Mouse (Mus musculus): Measurements from ENCODE around the gene Slc34a3. TPM values are rescaled to one million over a fixed set of nuclear protein-coding genes. Genes with fewer than 3 reads are reported as not detected.

The Slc34a3 gene
- polyA plus RNA-seq, 1 experiment from 2014 or later = 0.14 TPM

DNA sequence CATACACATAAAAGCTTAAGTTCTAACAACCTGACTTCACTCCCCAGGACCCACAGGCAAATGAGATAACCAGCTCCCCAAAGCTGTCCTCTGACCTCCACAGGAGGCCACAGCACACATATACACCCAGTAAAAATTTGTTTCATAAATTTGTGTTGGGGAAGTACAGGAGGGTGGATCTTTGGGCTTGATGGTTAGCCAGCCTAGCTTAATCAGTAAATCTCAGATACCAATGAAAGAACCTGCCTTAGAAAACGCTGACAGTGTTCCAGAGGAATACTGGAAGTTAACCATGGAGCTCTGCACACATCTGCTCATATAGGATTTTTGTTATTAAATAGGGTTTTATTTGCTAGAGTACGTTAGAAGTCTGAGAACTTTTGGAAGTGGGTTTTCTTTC lies 16.5 kb downstream of the Slc34a3 start:
- H3K4me3 ChIP-seq (ENCODE audit: low read depth, low read length) = no peak overlapping the region
- H3K27ac ChIP-seq (ENCODE audit: low read length) = no peak overlapping the region
- whole genome bisulfite sequencing = 62% methylated on average over 2 of the region's 2 CpGs
- no peaks in the 10 kb centered on the region for H3K4me1 ChIP-seq (ENCODE audit: control insufficient read depth, insufficient read depth, low read length)
- H3K9ac ChIP-seq (replicated peaks; ENCODE audit: low read depth, low read length) = no peak overlapping the region
- peaks cover 6% of the 10 kb centered on the region for H3K36me3 ChIP-seq (ENCODE audit: control insufficient read depth, insufficient read depth, low read length)
- no peaks in the 10 kb centered on the region for H3K27me3 ChIP-seq (ENCODE audit: control insufficient read depth, insufficient read depth, low read length)
- H3K4me2 ChIP-seq (replicated peaks; ENCODE audit: low read depth, low read length) = no peak overlapping the region
- no peaks in the 10 kb centered on the region for H3K9me3 ChIP-seq (ENCODE audit: control insufficient read depth, low read depth, low read length)
- ATAC-seq (ENCODE audit: insufficient number of reproducible peaks, insufficient read depth, low FRiP score, low read depth) = no peak

DNA sequence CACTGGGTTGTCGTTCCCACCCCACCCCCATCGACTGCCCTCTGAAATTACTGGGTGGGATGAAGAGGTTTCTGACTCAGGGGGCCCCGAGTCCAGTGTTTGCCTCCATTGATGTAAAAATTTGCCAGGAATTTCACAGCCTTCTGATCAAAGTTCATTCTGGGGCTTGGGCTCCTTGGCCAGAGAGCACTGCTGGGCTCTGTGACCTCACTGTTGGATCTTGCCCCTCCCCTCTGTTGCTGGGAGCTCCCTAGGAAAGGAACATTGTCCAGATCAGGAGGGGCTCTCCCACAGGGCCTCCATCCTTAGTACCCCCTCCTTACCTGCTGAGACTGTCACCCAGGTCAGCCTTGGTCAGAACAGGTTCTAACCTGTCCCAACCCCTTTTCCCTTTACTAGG lies 19.7 kb downstream of the Slc34a3 start, which contains the start of gene Stpg3:
TSS of gene Stpg3 (minus strand) at position 194 of the 400 bp plus-strand sequence.
- H3K4me3 ChIP-seq (ENCODE audit: low read depth, low read length) = no peak within 1 kb of the TSS
- 69% methylated on average over 3 of the region's 3 CpGs for whole genome bisulfite sequencing
- H3K9ac ChIP-seq (replicated peaks; ENCODE audit: low read depth, low read length) = no peak within 1 kb of the TSS

DNA sequence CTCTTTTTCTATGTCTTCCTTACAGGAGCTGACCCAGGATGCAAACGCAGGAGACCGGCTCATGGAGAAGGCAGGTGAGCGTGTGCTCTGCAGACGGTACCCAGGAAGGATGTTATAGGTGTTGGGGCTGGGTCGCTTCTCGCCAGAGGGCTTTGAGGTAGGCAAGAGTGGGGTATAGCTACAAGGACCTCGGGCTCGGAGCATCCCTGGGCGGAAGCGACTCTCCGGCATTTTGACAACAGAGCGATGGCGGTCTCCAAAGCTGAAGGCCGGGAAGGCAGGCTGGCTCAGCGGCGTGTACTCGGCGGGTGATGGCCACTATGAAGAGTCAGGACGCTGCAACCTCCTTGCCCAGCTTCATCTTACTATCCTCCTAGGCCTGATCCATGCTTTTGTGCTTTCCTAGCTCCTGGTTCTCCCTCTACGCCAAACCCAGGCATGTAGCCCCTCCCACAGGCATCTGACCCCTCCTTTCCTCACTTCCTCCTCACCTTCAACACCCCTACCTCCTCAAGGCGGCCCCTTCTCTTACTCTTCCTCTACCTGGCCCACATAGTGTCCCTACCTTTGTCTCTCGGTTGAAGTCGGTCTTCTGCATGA lies 20.8 kb downstream of the Slc34a3 start:
- H3K4me1 ChIP-seq (ENCODE audit: control insufficient read depth, insufficient read depth, low read length) = peaks cover 13% of the 10 kb centered on the region
- H3K4me2 ChIP-seq (replicated peaks; ENCODE audit: low read depth, low read length) = no peak overlapping the region
- no peaks in the 10 kb centered on the region for H3K27me3 ChIP-seq (ENCODE audit: control insufficient read depth, insufficient read depth, low read length)
- H3K4me3 ChIP-seq (ENCODE audit: low read depth, low read length) = no peak overlapping the region
- H3K9me3 ChIP-seq (ENCODE audit: control insufficient read depth, low read depth, low read length) = no peaks in the 10 kb centered on the region
- ATAC-seq (ENCODE audit: insufficient number of reproducible peaks, insufficient read depth, low FRiP score, low read depth) = no peak
- H3K9ac ChIP-seq (replicated peaks; ENCODE audit: low read depth, low read length) = no peak overlapping the region
- WGBS = 61% methylated on average over 23 of the region's 23 CpGs
- peaks cover 5% of the 10 kb centered on the region for H3K36me3 ChIP-seq (ENCODE audit: control insufficient read depth, insufficient read depth, low read length)
- H3K27ac ChIP-seq (ENCODE audit: low read length) = no peak overlapping the region

More for the DNA sequence above, 19.7 kb downstream of the Slc34a3 start, which contains the start of gene Stpg3:
- H3K4me2 ChIP-seq (replicated peaks; ENCODE audit: low read depth, low read length) = no peak within 1 kb of the TSS
- no peaks in the 10 kb centered on the region for H3K27me3 ChIP-seq (ENCODE audit: control insufficient read depth, insufficient read depth, low read length)
- peaks cover 13% of the 10 kb centered on the region for H3K4me1 ChIP-seq (ENCODE audit: control insufficient read depth, insufficient read depth, low read length)
- no peak within 1 kb of the TSS for H3K27ac ChIP-seq (ENCODE audit: low read length)
- H3K36me3 ChIP-seq (ENCODE audit: control insufficient read depth, insufficient read depth, low read length) = no peaks in the 10 kb centered on the region; the same call in 1 of the 2 replicates
- ATAC-seq (ENCODE audit: insufficient number of reproducible peaks, insufficient read depth, low FRiP score, low read depth) = no peak
- no peaks in the 10 kb centered on the region for H3K9me3 ChIP-seq (ENCODE audit: control insufficient read depth, low read depth, low read length)

DNA sequence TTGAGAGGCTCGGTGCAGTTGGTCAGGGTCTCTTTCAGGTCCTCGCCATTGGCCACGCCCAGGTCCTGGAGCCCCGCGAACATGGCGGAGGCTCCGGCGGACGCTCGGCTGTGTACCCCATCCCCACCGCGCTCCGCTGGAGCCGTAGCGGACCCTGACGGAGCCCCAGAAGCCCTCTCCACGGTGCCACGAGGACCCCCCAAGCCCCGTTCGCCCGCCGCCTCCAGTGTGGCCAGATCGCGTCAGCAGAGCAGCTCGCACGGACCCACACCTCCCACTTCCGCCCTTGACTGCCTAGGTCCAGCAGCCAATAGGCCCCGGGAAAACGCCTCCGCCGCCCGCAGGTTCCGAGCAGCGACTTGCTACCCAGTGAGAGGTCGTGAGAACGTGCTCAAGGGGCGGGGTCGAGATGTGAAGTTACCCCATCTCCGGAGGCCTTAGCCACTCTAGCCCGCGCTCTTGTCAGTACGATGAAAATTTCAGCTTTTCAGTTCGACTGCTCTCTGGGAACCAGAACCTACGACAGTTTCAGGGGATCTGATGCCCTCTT lies 23.0 kb downstream of the Slc34a3 start, which contains the start of gene Nelfb:
TSS of gene Nelfb (minus strand) at position 369 of the 550 bp plus-strand sequence.
- peaks cover 13% of the 10 kb centered on the region for H3K4me1 ChIP-seq (ENCODE audit: control insufficient read depth, insufficient read depth, low read length)
- H3K36me3 ChIP-seq (ENCODE audit: control insufficient read depth, insufficient read depth, low read length) = peaks cover 22% of the 10 kb centered on the region
- H3K4me3 ChIP-seq (ENCODE audit: low read depth, low read length) = peak within 1 kb of the TSS; percentile 68
- H3K4me2 ChIP-seq (replicated peaks; ENCODE audit: low read depth, low read length) = peak within 1 kb of the TSS; percentile 82
- H3K27ac ChIP-seq (ENCODE audit: low read length) = peak within 1 kb of the TSS; percentile 80
- ATAC-seq (ENCODE audit: insufficient number of reproducible peaks, insufficient read depth, low FRiP score, low read depth) = peak; percentile 92
- under 1% methylated on average over 44 of the region's 44 CpGs for WGBS
- no peaks in the 10 kb centered on the region for H3K27me3 ChIP-seq (ENCODE audit: control insufficient read depth, insufficient read depth, low read length)
- H3K9ac ChIP-seq (replicated peaks; ENCODE audit: low read depth, low read length) = peak within 1 kb of the TSS; percentile 67
- H3K9me3 ChIP-seq (ENCODE audit: control insufficient read depth, low read depth, low read length) = no peaks in the 10 kb centered on the region

DNA sequence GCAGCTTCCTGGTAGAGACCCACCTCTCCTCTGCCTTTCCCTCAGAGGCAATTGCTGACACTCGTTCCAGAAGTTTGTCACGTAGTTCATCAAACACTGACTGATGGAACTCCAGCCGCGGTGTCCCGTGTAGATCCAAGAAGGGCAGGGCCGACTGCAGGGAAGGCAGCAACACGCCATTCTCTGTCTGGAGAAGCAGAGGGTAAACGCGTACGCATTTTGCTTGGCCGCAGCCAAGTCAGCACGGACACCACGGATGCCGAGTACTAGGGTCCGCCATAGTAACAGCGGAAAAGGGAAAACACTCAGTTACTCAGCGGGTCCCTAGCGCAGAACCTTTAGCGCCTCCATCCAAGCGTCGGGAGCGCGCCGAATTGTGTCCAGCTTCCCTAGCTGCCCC lies 23.5 kb downstream of the Slc34a3 start:
- ATAC-seq (ENCODE audit: insufficient number of reproducible peaks, insufficient read depth, low FRiP score, low read depth) = no peak; the same call in 1 of the 2 replicates
- WGBS = under 1% methylated on average over 24 of the region's 24 CpGs
- peak overlapping the region; percentile 82 for H3K4me2 ChIP-seq (replicated peaks; ENCODE audit: low read depth, low read length)

DNA sequence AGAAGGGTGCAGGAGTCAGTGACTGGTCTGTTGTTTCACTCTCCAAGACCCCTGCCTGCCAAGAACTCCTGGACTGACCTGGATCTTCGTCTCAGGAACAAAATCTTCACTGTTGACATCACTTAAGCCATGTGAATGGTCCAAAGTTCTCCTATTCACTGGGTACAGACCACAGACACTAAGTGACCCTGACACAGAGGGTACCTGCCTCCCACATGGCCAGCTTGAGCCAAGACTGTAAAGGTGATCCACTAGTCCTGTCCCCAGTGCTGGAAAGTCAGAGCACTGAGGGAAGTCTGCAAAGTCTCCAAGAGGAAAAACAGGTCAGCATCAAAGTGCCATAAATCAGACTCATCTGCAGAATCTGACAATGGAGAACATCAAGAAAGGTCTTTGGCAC lies 26.6 kb downstream of the Slc34a3 start:
- ATAC-seq (ENCODE audit: insufficient number of reproducible peaks, insufficient read depth, low FRiP score, low read depth) = no peak
- H3K36me3 ChIP-seq (ENCODE audit: control insufficient read depth, insufficient read depth, low read length) = peaks cover 57% of the 10 kb centered on the region

More for the DNA sequence above, 23.5 kb downstream of the Slc34a3 start:
- no peaks in the 10 kb centered on the region for H3K27me3 ChIP-seq (ENCODE audit: control insufficient read depth, insufficient read depth, low read length)
- H3K9ac ChIP-seq (replicated peaks; ENCODE audit: low read depth, low read length) = peak overlapping the region; percentile 67
- H3K27ac ChIP-seq (ENCODE audit: low read length) = peak overlapping the region; percentile 80; the same call in 1 of the 2 replicates
- H3K36me3 ChIP-seq (ENCODE audit: control insufficient read depth, insufficient read depth, low read length) = peaks cover 27% of the 10 kb centered on the region
- peaks cover 13% of the 10 kb centered on the region for H3K4me1 ChIP-seq (ENCODE audit: control insufficient read depth, insufficient read depth, low read length)
- peak overlapping the region; percentile 68 for H3K4me3 ChIP-seq (ENCODE audit: low read depth, low read length)
- H3K9me3 ChIP-seq (ENCODE audit: control insufficient read depth, low read depth, low read length) = no peaks in the 10 kb centered on the region

DNA sequence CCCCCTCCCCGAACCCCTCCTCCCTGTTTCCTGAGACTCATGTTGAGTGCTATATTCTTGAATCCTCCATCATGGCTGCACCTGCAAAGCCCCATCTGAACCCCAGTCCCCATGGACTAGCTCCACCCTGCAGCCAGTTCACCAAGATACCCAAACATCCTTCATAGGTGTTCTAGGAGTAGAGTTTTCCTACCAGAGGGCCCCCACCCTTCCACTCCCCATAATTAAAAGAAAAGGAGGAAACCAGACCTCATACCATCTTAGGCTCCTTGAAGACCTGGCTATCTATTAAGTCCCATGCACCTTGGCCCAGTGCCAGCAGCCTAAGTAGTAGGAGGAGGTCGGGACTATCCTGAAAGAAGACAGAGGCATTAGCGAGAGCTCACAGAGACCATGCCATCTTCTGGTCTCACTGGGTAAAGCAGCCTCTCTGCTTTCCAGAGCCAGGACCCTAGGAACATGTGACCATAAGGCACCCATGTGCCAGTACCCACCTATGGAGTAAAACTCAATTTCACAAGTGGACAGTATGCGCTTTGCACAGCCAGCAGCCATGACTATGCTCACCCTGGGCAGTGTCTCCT lies 30.4 kb downstream of the Slc34a3 start:
- H3K27me3 ChIP-seq (ENCODE audit: control insufficient read depth, insufficient read depth, low read length) = no peaks in the 10 kb centered on the region
- no peaks in the 10 kb centered on the region for H3K9me3 ChIP-seq (ENCODE audit: control insufficient read depth, low read depth, low read length)
- peaks cover 84% of the 10 kb centered on the region for H3K36me3 ChIP-seq (ENCODE audit: control insufficient read depth, insufficient read depth, low read length)
- WGBS = 61% methylated on average over 4 of the region's 4 CpGs
- ATAC-seq (ENCODE audit: insufficient number of reproducible peaks, insufficient read depth, low FRiP score, low read depth) = no peak
- H3K4me3 ChIP-seq (ENCODE audit: low read depth, low read length) = no peak overlapping the region
- no peak overlapping the region for H3K4me2 ChIP-seq (replicated peaks; ENCODE audit: low read depth, low read length)
- no peak overlapping the region for H3K27ac ChIP-seq (ENCODE audit: low read length)
- H3K4me1 ChIP-seq (ENCODE audit: control insufficient read depth, insufficient read depth, low read length) = no peaks in the 10 kb centered on the region
- no peak overlapping the region for H3K9ac ChIP-seq (replicated peaks; ENCODE audit: low read depth, low read length)

More for the DNA sequence above, 26.6 kb downstream of the Slc34a3 start:
- WGBS = 88% methylated on average over 1 of the region's 1 CpGs
- H3K4me3 ChIP-seq (ENCODE audit: low read depth, low read length) = no peak overlapping the region
- H3K27me3 ChIP-seq (ENCODE audit: control insufficient read depth, insufficient read depth, low read length) = no peaks in the 10 kb centered on the region
- H3K27ac ChIP-seq (ENCODE audit: low read length) = no peak overlapping the region
- no peak overlapping the region for H3K4me2 ChIP-seq (replicated peaks; ENCODE audit: low read depth, low read length)
- H3K4me1 ChIP-seq (ENCODE audit: control insufficient read depth, insufficient read depth, low read length) = peaks cover 13% of the 10 kb centered on the region
- H3K9ac ChIP-seq (replicated peaks; ENCODE audit: low read depth, low read length) = no peak overlapping the region
- H3K9me3 ChIP-seq (ENCODE audit: control insufficient read depth, low read depth, low read length) = no peaks in the 10 kb centered on the region

DNA sequence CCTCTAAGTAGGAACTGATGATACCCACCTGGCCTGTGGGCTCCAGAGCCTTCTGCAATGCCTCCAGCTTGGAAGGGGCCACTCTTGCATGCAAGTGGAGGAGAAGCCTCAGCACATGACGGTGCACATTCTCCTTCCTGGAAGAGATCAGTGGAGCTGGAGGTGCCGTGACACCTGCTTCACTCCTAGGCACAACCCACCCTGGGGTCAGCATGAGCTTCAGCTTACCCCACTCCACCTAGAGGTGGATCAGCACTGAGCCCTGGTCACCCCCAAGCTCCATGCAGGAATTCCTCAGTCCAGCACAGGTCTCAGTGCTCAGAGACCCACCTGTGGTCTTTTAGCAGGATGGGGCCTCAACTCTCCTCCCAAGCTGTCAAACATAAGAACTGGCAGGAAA lies 33.5 kb downstream of the Slc34a3 start:
- Histone ChIP-seq H3K9ac (replicated peaks; ENCODE audit: low read depth, low read length) (no peak overlapping the region), H3K36me3 (ENCODE audit: control insufficient read depth, insufficient read depth, low read length) (peaks cover 61% of the 10 kb centered on the region)
- ATAC-seq (ENCODE audit: insufficient number of reproducible peaks, insufficient read depth, low FRiP score, low read depth) = no peak

More for the DNA sequence above, 33.5 kb downstream of the Slc34a3 start:
- WGBS = 98% methylated on average over 2 of the region's 2 CpGs
- Histone ChIP-seq H3K27me3 (ENCODE audit: control insufficient read depth, insufficient read depth, low read length) (0 out of 2 replicates have a peak, but pooled peaks cover 2% of the 10 kb centered on the region), H3K4me3 (ENCODE audit: low read depth, low read length) (no peak overlapping the region), H3K27ac (ENCODE audit: low read length) (no peak overlapping the region), H3K9me3 (ENCODE audit: control insufficient read depth, low read depth, low read length) (no peaks in the 10 kb centered on the region), H3K4me2 (replicated peaks; ENCODE audit: low read depth, low read length) (no peak overlapping the region), H3K4me1 (ENCODE audit: control insufficient read depth, insufficient read depth, low read length) (0 out of 2 replicates have a peak, but pooled peaks cover 4% of the 10 kb centered on the region)
